Mouse (Mus musculus) gastrocnemius, postnatal 14 days (tissue): ENCODE measurements around the gene Col23a1. TPM values are rescaled to one million over a fixed set of nuclear protein-coding genes. Genes with fewer than 3 reads are reported as not detected.

Source experiments
- DNase-seq: peaks from one replicate; pipeline ENCODE4 v3.0.0; 2021; ENCODE audit warnings: mixed read lengths
- intact Hi-C: fragments of 180-260 bp; cut with DNase I; formaldehyde crosslinking; loops from one replicate; pipeline ENCODE4 v1.15.1; 2025; ENCODE audit warnings: low total_unique reads
- total RNA-seq, 2 experiments: library from RNA; stranded (reverse); gene quantifications; 2 replicates each; pipeline ENCODE4 v1.2.3; 2021

Col23a1 gene
- total RNA-seq, 2 experiments from 2014 or later = 4.7 to 5.9 TPM

DNA sequence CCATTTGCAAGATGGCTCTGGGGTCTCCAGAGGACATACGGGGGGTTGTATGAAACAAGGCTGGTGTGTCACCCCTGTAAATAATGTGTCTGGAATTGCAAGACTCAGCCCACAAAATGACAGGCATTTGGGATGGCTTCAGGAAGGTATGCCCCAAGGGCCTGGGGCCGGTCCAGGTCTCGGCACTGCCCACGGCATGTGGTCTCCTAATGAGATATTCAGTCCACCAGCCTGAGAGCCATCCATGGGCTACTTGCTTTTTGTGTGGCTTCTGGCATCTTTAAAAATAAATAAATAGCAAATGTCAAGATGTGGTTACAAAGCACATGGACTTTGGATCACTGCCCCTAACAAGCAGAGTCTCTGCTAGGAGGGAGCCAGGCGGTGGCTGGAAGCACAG lies 219.5 kb downstream of the Col23a1 start:
- intact Hi-C loops = no loop called here

DNA sequence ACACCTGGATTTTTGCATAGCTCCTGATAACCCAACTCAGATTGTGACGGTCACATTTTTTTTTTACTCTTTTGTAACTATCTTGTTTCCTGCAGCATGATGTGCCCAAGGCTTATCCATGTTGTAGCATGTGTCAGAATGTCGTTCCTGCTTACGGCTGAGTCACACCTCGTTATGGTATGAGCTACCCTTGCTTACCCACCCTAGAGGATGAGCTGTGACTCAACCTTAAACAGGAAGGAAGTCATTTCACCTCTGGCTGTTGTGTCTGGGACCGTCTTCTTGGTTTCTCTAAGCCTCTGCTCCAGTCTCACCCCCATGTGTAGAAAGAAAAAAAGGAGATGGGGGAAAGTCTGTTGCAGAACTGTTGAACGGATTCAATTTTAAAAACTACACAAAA lies 223.3 kb downstream of the Col23a1 start:
- DNase-seq = no peak
- intact Hi-C loops = no loop called here

More for the DNA sequence above, 219.5 kb downstream of the Col23a1 start:
- DNase-seq = no peak

DNA sequence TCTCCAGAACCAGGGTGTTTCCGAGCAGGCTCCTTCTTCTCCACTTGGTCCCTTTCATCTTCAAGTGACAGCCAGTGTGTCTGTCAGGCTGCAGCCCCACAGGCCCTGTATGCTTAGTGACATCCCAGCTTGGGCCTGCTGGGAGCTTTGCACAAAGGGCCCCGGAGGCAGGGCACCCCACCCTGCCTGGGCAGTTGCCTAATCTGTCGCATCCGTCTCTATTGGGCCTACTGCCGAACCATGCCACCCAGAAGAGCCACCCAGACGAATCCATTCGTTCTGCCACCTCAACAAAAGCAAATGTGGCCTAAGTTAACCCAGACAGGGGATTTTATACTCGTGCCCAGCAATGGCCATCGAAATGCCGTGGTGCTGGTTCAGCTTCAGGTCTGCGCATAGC lies 225.6 kb downstream of the Col23a1 start:
- intact Hi-C loops = no loop called here
- no peak for DNase-seq

DNA sequence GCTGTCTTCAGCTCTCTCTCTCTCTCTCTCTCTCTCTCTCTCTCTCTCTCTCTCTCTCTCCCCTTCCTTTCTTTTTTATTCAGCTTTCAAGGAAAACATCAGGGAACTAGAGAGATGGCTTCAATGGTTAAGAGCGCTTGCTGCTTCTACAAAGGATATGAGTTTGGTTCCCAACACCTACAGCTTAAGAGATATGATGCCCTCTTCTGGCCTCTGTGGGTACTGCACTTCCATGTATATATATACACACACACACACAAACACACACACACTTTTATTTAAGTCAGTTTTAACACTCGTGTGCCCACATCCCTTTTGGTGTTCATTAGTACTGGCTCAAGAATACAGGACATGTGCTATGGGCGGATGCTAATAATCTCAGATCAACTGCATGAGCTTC lies 228.4 kb downstream of the Col23a1 start:
- intact Hi-C loops = no loop called here

DNA sequence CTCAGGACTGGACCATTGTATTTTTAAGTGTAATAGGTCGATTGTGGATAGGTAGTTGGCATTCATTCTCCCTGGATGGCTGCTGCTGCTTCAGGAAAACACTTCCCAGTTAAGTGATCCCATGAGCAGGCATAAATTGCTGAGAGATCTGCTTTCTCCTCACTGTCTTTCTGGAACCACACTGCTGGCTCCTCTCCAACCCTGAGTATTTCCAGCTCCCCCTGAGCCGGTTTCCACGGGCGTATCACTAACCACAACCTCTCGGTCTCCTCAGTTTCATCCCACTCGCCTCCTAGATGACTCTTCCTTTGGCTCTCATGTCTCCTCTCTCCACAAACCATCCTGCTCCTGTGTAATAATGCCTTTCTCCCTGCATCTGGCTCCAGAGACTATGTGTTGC lies 228.9 kb downstream of the Col23a1 start:
- intact Hi-C loops = no loop called here
- DNase-seq = no peak

More for the DNA sequence above, 228.4 kb downstream of the Col23a1 start:
- DNase-seq = no peak

DNA sequence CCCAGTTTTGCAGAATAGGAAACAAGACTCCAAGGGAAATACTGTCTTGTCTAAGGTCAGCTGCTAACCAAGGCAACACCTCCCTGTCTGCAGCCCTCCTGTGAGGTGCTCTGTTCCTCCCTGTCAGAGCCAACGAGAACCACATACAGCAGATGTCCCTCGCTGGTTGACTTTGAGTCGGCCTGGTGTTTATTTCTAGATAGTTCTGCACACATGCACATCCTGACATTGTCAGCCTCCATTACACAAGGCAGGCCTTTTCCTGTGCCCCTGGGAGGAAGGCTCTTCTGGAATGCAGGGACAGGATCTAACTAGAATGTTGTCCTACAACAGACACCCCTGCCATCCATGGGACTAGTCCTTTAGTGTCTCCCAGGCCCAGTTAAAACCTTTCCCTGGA lies 231.7 kb downstream of the Col23a1 start:
- no peak for DNase-seq
- intact Hi-C loops = no loop called here

DNA sequence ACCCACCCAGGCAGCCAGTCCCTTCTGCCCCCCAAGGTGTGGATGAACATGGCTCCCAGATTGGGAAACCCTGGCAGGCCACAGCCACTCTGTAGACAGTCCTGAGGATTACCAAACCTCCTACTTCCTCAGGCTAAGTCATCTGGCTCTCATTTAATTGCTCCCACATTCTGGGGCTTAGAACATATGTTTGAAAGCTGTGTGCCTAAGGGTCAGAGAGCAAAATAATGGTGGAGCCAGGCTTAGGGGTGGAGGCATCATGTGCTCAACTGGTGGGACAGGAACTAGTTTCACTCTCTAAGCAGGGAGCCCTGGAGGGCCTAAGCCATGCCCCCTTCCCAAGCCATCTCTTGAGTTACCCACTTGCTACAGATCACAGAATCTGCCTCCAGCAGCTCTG lies 233.5 kb downstream of the Col23a1 start:
- intact Hi-C loops = no loop called here
- no peak for DNase-seq

DNA sequence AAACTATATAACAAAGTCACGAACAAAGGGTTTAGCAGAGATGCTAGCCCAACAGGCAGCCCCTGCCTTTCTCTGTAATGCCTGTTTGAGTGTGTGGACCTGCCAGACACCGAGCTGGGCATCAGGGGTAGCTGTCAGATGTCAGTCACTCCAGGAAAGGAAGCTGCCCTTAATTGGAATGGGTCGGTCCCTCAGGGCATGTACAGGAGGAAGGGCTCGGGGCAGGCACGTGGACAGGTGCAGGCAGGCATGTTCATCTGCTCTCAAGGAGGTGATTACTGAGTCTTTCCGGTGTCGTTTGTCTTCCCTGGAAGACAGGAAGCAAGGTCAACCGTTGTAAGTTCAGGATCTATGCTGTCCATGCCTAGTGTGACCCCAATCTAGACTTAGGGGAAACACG lies 233.9 kb downstream of the Col23a1 start:
- DNase-seq = no peak
- intact Hi-C loops = no loop called here

DNA sequence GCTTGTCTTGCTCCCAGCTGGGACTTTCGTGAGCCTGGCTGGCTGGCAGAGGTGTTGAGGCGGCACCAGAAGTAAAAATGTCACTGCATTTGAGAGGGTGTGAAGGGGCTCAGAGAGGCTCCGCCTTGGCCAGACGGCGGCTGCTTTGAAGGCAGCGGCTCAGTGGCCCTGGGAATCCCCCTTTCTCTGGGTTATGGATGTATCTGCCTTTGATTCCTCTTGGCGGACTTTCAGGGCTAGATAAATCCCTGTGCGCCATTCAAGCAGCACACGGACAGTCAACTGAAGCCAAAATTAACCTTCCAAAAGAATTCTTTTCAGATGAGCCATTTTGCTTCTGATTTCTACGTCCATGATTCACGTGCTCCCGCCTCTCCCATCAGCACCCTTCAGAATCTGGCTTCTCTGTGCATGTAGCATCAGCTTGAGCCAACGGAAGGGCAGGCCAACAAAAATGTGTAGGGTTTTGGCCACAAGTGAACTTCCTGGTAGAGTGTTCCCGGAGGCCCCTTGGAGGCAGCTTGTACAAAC lies 237.0 kb downstream of the Col23a1 start:
- DNase-seq = no peak
- intact Hi-C loops = no loop called here

DNA sequence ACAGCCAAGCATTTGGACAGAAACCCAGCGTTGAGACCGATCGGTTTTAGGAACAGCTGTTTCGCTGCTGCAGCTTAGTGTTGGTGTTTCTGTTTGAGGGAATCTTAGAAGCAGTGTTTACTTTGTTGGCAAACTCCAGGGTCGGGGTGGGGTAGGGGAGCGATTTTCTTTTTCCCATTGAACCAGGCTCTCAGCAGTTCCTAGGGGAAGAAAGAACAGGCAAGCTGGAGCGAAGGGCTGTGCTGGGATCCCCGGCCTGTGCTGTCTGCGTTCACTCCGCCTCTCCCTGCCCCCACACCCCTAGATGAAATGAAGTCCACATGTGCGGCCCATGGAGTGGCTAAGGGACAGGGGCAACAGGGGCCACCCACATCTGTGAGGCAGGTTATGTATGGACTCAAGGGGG lies 243.4 kb downstream of the Col23a1 start:
- DNase-seq = no peak
- intact Hi-C loops = loop anchor here (10.0 kb wide), 1 partner anchor 208 kb away; no protein-coding TSS in a partner anchor

DNA sequence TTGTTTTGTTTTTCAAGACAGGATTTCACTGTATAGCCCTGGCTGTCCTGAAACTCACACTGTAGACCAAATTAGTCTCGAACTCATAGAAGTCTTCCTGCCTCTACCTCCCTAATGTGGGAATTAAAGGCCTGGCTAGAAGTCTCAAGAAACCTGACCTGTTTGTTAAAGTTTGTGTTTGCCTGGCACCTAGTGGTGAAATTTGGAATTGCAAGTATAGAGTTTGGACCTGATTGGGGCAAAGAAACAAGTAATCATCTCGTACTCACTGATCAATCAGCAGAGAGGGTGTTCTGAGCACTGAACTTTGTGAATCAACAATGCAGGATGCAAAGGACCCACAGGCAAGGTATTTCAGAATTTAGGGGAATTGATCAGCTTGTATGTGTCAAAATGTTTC lies 244.6 kb downstream of the Col23a1 start:
- no peak for DNase-seq
- intact Hi-C loops = loop anchor here (2.0 to 10.0 kb wide), 2 partner anchors 210 to 246 kb away; partner anchors contain the start of gene Col23a1

DNA sequence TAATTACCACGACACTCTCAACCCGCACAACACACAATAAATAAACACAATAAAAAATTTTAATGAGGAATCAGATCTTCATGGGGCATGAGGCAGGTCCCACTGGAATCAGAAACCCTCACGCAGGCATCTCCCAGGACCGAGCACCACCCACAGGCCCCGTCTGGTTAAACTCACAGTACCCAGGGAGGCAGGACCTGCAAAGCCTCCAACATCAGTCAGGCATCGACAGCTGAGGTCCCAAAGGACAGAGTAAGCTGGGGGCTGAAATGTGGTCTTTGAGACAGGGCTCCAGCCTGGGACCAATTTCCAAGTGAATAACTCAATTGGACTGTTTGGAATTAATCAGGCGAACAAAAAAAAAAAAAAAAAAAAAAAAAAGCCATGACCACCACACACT lies 248.7 kb downstream of the Col23a1 start:
- intact Hi-C loops = loop anchor here (5.0 to 10.0 kb wide), 2 partner anchors 91 to 214 kb away; no protein-coding TSS in a partner anchor
- no peak for DNase-seq

DNA sequence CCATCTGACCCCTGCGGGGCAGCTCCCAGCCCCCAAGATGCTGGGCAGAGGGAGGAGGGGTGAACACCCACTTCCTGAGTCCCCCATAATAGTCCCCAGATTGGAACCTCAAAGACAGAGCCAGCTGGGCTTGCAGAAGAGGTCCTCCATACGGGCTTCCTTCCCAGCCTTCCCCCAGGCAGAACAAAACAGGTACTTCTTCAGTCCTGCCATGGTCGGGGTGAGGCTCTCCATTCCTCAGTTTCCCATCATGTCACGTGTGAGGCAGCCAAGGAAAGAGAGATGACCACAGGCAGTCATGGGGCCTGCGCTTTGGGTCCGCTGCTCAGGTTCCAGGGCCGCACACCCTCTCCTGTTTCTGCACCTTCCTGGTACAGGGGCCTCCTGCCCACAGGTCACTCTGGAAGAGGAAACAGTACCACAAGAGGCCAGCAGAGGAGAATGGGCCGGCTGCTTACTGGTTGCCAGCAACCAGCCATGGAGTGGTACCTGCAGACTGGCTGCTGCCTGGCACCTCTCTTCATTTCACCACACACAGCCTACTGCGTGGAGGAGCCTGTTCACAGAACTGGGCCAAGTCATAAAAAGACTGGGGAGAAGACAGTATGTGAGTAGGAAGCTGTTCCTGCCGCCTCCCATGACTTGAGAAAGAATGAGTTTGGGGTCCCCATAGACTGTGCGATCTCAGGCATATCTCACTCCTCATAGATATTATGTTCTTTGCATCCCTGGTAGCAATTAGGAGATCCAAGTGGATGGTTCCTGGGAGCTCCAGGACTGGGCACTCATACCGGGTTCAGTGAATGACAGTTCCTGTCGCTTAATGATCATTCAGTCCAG lies 249.4 kb downstream of the Col23a1 start:
- intact Hi-C loops = loop anchor here (5.0 to 10.0 kb wide), 2 partner anchors 92 to 214 kb away; no protein-coding TSS in a partner anchor
- no peak for DNase-seq

DNA sequence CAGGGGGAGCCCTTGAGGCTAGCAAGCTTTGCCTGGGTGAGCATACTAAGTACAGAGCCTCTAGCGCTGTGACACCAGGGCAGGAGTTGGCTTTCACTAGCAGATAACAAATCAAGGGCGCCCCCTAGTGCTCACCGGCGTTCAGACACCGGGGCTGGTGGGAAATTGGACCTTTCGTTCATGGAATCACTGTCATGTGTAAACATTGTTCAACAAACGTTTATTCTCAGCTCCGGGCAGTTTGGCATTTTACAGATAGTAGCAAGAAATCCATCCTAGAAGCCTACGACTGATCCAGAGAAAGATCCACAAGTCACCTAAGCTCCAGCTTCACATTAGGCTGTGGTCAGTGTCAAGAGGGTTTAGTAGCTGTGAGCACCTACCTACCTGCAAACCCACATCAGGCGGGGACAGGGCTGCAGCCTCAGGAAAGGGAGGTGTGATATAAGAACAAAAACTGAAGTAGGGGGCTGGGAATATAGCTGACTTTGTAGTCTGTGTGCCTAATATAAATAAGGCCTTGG lies 250.1 kb downstream of the Col23a1 start:
- peak; percentile 95 for DNase-seq
- intact Hi-C loops = loop anchor here (5.0 to 10.0 kb wide), 2 partner anchors 93 to 215 kb away; no protein-coding TSS in a partner anchor

DNA sequence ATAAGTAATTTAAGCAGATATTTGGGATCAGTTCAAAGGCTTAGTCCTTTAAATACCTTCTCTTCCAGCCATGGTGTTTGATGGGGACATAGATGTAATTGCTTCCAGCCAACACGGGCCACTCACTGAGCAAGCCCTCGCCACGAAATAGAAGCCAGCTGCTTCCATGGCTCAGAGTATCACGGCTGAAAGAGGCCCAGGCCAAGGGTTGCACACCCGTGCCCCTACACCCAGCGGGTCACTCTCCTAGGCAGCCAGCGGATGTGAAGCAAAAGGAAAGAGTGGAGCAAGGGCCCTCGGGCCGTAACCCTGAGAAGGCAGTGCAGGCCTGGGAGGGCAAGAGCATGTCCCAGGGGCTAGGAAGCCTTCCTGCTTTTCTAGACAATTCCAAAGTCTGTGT lies 252.7 kb downstream of the Col23a1 start:
- intact Hi-C loops = no loop called here
- no peak for DNase-seq

DNA sequence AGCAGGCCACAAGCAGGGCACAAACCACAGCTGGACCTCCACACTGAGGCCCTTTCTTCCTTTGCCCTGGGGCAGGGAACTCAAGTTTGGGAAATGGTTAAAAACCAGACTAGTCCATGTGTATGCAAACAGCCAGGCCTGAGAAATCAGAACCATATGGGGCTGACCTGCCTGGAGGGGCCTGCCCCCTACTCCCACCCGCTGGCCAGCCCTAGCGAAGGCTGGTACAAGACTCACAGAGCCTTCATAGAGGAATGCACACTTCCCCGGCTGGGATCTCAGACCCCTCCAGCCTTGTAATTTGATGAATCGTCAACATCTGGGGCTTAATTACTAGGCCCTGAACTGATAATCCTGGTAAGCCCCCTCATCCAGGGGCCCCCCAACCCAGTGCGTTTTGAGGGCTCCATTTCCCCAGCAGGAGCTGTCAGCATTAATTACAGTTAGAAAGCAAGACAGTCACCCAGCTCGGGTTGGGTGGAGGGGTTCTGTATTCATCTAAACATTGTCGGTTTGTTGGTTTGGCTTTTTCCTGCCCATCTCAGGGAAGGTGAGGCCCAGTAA lies 253.8 kb downstream of the Col23a1 start:
- no peak for DNase-seq
- intact Hi-C loops = no loop called here

DNA sequence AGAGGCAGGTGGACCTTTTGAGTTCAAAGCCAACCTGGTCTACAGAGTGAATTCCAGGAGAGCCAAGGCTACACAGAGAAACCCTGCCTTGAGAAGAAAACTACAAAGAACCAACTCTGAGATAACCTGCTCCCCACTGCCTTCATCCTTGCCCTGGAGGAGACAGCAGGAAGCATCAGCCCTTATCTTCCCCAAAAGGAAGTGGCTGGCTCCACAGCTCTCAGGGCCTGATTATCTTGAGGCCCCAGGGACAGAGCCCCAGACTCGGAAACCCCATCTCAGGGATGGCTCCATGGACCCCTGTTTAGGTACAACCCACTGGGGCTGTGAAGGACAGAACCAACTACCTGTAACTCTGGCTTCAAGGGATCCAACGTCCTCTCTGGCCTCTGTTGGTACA lies 254.7 kb downstream of the Col23a1 start:
- DNase-seq = no peak
- intact Hi-C loops = no loop called here

DNA sequence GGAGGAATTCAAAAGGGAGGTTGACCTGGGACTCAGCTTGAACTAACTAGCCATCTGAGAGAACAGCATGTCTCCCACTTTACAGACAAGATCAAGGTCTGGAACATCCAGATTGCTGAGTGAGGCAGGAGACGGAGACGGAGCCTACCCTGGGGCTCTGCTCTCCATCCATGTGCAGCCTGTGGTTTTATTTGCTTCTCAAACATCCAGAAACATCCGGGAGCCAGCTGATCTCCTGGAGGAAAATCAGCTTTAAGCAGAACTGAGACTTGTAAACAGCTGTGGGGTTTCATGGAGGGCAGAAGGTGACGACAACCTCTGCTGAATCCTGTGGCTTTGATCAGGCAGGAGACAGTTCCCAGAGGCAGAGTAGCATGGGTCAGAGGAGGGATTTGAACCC lies 256.1 kb downstream of the Col23a1 start:
- no peak for DNase-seq
- intact Hi-C loops = no loop called here

DNA sequence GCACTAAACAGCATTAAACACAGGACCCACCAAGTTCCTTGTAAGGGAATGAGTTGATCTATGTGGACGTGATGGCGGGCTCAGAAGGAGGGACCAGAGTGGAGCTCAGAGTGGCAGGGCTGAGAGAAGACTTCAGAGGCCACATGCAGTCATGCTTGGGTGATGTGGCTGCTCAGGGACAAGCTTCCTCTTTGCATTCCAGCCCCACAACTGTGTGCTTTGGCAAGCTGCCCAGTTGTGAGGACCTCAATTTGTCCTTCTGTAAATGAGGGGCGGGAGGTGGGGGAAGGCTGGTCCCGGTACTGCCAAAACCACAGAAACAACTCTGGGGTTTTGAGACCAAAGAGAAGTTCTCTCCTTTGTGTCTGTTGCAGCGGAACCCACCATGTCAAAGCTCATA lies 261.5 kb downstream of the Col23a1 start:
- intact Hi-C loops = no loop called here

DNA sequence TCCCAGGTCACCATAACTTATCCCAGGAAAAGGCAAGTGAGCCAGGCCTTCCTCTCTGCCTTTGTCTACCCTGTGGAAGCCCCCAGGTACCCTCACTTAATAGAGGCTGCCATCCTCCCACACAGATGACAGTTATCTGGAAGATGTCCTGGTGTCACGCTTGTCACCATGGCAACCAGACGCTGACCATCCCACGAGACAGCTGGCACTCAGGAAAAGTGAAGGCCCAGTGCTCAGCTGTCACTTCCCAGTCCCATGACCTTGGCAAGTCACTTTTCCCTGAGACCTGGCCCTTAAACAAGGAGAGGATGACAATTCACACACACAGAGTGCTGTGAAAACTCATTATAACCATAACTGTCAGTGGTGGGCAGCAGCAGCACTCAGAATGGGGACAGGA lies 262.4 kb downstream of the Col23a1 start:
- DNase-seq = no peak
- intact Hi-C loops = no loop called here

More for the DNA sequence above, 261.5 kb downstream of the Col23a1 start:
- DNase-seq = no peak
